Mouse (Mus musculus) E14TG2a.4 (cell line): ENCODE data around the gene Meis3.

ENCODE experiments used
- CTCF ChIP-seq: conservative IDR thresholded peaks from 2 replicates; pipeline ENCODE4 v1.5.1; 2014; ENCODE audit warnings: low read length
- NANOG ChIP-seq: IDR thresholded peaks from 2 replicates; pipeline ENCODE4 v1.6.1; 2014; ENCODE audit warnings: borderline replicate concordance, low read length, mixed read lengths
- POU5F1 ChIP-seq: IDR thresholded peaks from 2 replicates; pipeline ENCODE4 v1.6.1; 2014; ENCODE audit warnings: low read length, borderline replicate concordance

GRCm38 (mm10) chr7:16204791-16205190 is 29.9 kb downstream of the Meis3 start:
- no peak for TF ChIP-seq CTCF
- no peak for TF ChIP-seq POU5F1
- no peak for TF ChIP-seq NANOG
